Mouse (Mus musculus): ENCODE measurements at regions not wholly inside any gene's neighbourhood (a gene's known extent, or its start where the extent isn't known, plus 50 kb on each side); places are given as distances from the start of the nearest gene placed in this dataset.

DNA sequence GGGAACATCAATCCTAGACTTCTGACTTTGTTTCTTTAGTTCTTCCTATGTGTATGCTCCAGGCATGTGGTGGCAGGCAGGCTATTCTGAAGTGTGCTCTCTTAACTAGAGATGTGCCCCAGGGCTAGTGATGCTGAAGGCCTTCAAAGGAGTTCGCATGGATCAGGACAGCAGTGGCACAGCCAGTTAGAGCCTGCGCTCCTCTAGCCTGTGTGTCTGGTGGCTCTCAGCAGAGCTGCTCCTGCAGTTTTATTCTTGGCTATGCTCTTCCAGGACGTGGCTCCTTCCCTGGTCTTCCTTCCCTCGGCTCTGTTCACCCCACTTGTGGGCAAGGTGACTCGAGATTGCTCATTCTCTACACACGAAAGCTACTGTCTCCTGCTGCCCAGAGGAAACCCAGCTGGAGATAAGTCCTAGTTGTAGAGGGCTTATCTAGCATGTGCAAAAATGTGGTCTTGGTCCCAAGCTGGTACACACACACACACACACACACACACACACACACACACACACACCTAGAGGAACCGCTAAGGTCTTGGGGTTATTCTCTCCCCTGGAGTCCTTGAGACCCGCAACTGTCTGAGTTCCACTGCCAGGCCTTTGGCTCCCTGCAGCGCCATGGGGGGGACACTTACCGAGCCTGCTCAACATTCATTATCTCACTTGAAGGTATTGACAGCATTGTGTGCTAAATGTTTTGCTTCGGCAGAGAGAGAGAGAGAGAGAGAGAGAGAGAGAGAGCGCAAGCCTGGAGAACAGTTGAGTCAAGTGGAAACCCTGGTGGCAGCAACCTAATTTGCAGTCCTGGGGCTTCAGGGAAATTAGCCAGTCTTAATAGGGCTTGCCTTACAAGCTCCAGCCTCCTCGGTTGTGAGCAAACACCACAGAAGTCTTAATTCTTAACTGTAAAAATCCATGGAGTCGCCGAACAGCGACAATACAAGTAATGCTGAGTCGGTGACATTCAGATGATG lies 110.4 kb upstream of the Smim15 start:
- Histone ChIP-seq H3K27me3 (ENCODE audit: control insufficient read depth in 1 of 2, insufficient read depth in 2 of 2, low read length in 2 of 2) (peaks cover 10 to 13% of the 10 kb centered on the region in 2 experiments), H3K79me2 (ENCODE audit: control insufficient read depth, insufficient read depth, low read length, poor library complexity) (no peaks in the 10 kb centered on the region), H3K36me3 (ENCODE audit: control insufficient read depth in 1 of 2, insufficient read depth in 2 of 2, low read length in 2 of 2) (no peaks in the 10 kb centered on the region), H3K9ac (ENCODE audit: control insufficient read depth, low read depth, low read length, poor library complexity, severe bottlenecking) (no peak overlapping the region), H3K9me3 (replicated peaks; ENCODE audit: insufficient read depth, low read length) (no peaks in the 10 kb centered on the region), H3K4me1 (ENCODE audit: control insufficient read depth in 1 of 2, insufficient read depth in 2 of 2, low read length in 2 of 2) (no peaks in the 10 kb centered on the region), H3K4me3 (ENCODE audit: control insufficient read depth in 1 of 2, insufficient read depth in 1 of 2, low read depth in 2 of 2, low read length in 2 of 2) (no peak overlapping the region), H3K27ac (ENCODE audit: control insufficient read depth, low read depth, low read length) (no peak overlapping the region)
- TF ChIP-seq MAX (IDR thresholded peaks at IDR 0.05; ENCODE audit: low read length) (no peak), CHD2 (IDR thresholded peaks at IDR 0.05; ENCODE audit: low read length) (no peak), NELFE (IDR thresholded peaks at IDR 0.05; ENCODE audit: low read depth, low read length) (no peak), ETS1 (IDR thresholded peaks at IDR 0.05; ENCODE audit: low read depth, low read length) (peak; percentile 26; the same call in 1 of the 2 replicates), TCF12 (IDR thresholded peaks at IDR 0.05; ENCODE audit: low read depth, low read length) (0 out of 2 replicates have a peak, but pooled peaks have one; percentile 16), CHD1 (IDR thresholded peaks at IDR 0.05; ENCODE audit: low read depth, low read length) (no peak)
- peak; percentile 16 for DNase-seq (ENCODE audit: low read depth, low spot score)

- Histone ChIP-seq H3K9me3 (replicated peaks; ENCODE audit: insufficient read depth, low read length) (no peaks in the 10 kb centered on the region), H3K36me3 (ENCODE audit: control insufficient read depth in 1 of 2, insufficient read depth in 2 of 2, low read length in 2 of 2) (no peaks in the 10 kb centered on the region), H3K4me1 (ENCODE audit: control insufficient read depth in 1 of 2, insufficient read depth in 2 of 2, low read length in 2 of 2) (no peaks in the 10 kb centered on the region), H3K79me2 (ENCODE audit: control insufficient read depth, insufficient read depth, low read length, poor library complexity) (no peaks in the 10 kb centered on the region), H3K9ac (ENCODE audit: control insufficient read depth, low read depth, low read length, poor library complexity, severe bottlenecking) (no peak overlapping the region), H3K4me3 (ENCODE audit: control insufficient read depth in 1 of 2, insufficient read depth in 1 of 2, low read depth in 2 of 2, low read length in 2 of 2) (no peak overlapping the region), H3K27me3 (ENCODE audit: control insufficient read depth in 1 of 2, insufficient read depth in 2 of 2, low read length in 2 of 2) (peaks cover 6 to 9% of the 10 kb centered on the region in 2 experiments), H3K27ac (ENCODE audit: control insufficient read depth, low read depth, low read length) (no peak overlapping the region)
- no peak for DNase-seq (ENCODE audit: low read depth, low spot score)
- no peak for TF ChIP-seq MYB (IDR thresholded peaks at IDR 0.05; ENCODE audit: low read depth, low read length)
- no peak for TF ChIP-seq TBP (IDR thresholded peaks at IDR 0.05; ENCODE audit: low read depth, low read length)
- no peak for TF ChIP-seq E2F4 (IDR thresholded peaks at IDR 0.05; ENCODE audit: borderline replicate concordance, low read depth, low read length)
- no peak for TF ChIP-seq HCFC1 (IDR thresholded peaks at IDR 0.05; ENCODE audit: low read depth, low read length)
- no peak for TF ChIP-seq MEF2A (IDR thresholded peaks at IDR 0.05; ENCODE audit: extremely low read depth, insufficient replicate concordance, low read depth, low read length, poor library complexity, severe bottlenecking)
- no peak for TF ChIP-seq POLR2AphosphoS5 (IDR thresholded peaks at IDR 0.05; ENCODE audit: borderline replicate concordance, low read depth, low read length)
- TF ChIP-seq MAFK (IDR thresholded peaks at IDR 0.05; ENCODE audit: borderline replicate concordance, low read depth, low read length) = no peak
- TF ChIP-seq MAX (IDR thresholded peaks at IDR 0.05; ENCODE audit: low read length) = no peak
- TF ChIP-seq ZKSCAN1 (IDR thresholded peaks at IDR 0.05; ENCODE audit: low read depth, low read length) = no peak
- no peak for TF ChIP-seq EP300 (IDR thresholded peaks at IDR 0.05; ENCODE audit: low read depth in 1 of 2, low read length in 2 of 2)
- no peak for TF ChIP-seq TAL1 (IDR thresholded peaks at IDR 0.05; ENCODE audit: low read length)
- no peak for TF ChIP-seq MXI1 (IDR thresholded peaks at IDR 0.05; ENCODE audit: low read depth, low read length)
- TF ChIP-seq JUND (IDR thresholded peaks at IDR 0.05; ENCODE audit: low read depth, low read length) = no peak
- no peak for TF ChIP-seq ZMIZ1 (IDR thresholded peaks at IDR 0.05; ENCODE audit: low read depth, low read length)
- TF ChIP-seq GABPA (IDR thresholded peaks at IDR 0.05; ENCODE audit: low read depth, low read length) = no peak
- TF ChIP-seq ETS1 (IDR thresholded peaks at IDR 0.05; ENCODE audit: low read depth, low read length) = no peak
Observed at GRCm38 (mm10) chr13:107932423-107933032, 111.7 kb upstream of the Smim15 start.
